In genomic region chr16:94253671-94254414, GRCm38 (mm10) we compare ENCODE assay signal across 14 mouse cellular contexts. TPM values are rescaled to one million over a fixed set of nuclear protein-coding genes. Genes with fewer than 3 reads are reported as not detected.
DNase-seq lines count a peak whose midpoint lies in the region; ATAC-seq and TF ChIP-seq lines count a peak whose summit lies in the region.
"Had no signal": no experiment of that assay in that cellular context is flagged by ENCODE, and none has a peak within 500 bp of the region (broad histone marks: within the 10 kb centered on the region; RNA-seq: fewer than 3 reads in every experiment).

No protein-coding gene starts in this region.

- H3K9me3 ChIP-seq in heart, embryonic 15.5 days (replicated peaks) = no peaks in the 10 kb centered on the region
- no peaks in the 10 kb centered on the region for H3K9me3 ChIP-seq in neural tube, embryonic 15.5 days (replicated peaks)

- H3K4me3 ChIP-seq in heart, embryonic 15.5 days = no peak overlapping the region
- H3K4me3 ChIP-seq in thymus, adult 2 months (ENCODE audit: control insufficient read depth, insufficient read depth, low read length) = peak overlapping the region; percentile 25
- no peak overlapping the region for H3K4me3 ChIP-seq in neural tube, embryonic 15.5 days (replicated peaks)

- H3K27me3 ChIP-seq in heart, embryonic 15.5 days = no peaks in the 10 kb centered on the region
- H3K27me3 ChIP-seq in thymus, adult 2 months (ENCODE audit: control insufficient read depth, insufficient read depth, low read length) = no peaks in the 10 kb centered on the region
- peaks cover 10% of the 10 kb centered on the region for H3K27me3 ChIP-seq in neural tube, embryonic 15.5 days (replicated peaks)

- ATAC-seq in heart, embryonic 15.5 days (replicated peaks; ENCODE audit: insufficient number of reproducible peaks, insufficient read depth, low FRiP score, low read depth) = no peak
- no peak for ATAC-seq in neural tube, embryonic 15.5 days (ENCODE audit: low FRiP score)
- ATAC-seq: inflammation-experienced regulatory T-cells, adult 6 months had no signal

- H3K9ac ChIP-seq in heart, embryonic 15.5 days = no peak overlapping the region
- no peak overlapping the region for H3K9ac ChIP-seq in neural tube, embryonic 15.5 days (replicated peaks)

- WGBS in heart, embryonic 15.5 days = 71% methylated on average over 24 of the region's 24 CpGs
- 76% methylated on average over 24 of the region's 24 CpGs for WGBS in thymus, adult 2 months
- WGBS in neural tube, embryonic 15.5 days = 60% methylated on average over 24 of the region's 24 CpGs

- TF ChIP-seq POLR2A in thymus, adult 2 months (IDR thresholded peaks at IDR 0.05; ENCODE audit: control insufficient read depth, extremely low read depth, insufficient read depth, low read length, poor library complexity) = no peak

- no peak for TF ChIP-seq CTCF in thymus, adult 2 months (IDR thresholded peaks at IDR 0.05; ENCODE audit: borderline replicate concordance, control insufficient read depth, extremely low read depth, insufficient read depth, low read length, poor library complexity)

- H3K36me3 ChIP-seq in heart, embryonic 15.5 days = no peaks in the 10 kb centered on the region
- no peaks in the 10 kb centered on the region for H3K36me3 ChIP-seq in thymus, adult 2 months (ENCODE audit: control insufficient read depth, insufficient read depth, low read length)
- H3K36me3 ChIP-seq in neural tube, embryonic 15.5 days = no peaks in the 10 kb centered on the region

- no peak overlapping the region for H3K4me2 ChIP-seq in heart, embryonic 15.5 days
- H3K4me2 ChIP-seq in neural tube, embryonic 15.5 days = no peak overlapping the region

- no peak for DNase-seq in heart, postnatal 14 days
- DNase-seq in thymus, adult 2 months = no peak
- no peak for DNase-seq in thymus, postnatal 36 days
- DNase-seq in forelimb bud, embryonic 11.5 days (ENCODE audit: low read depth, low spot score) = peak; percentile 52
- DNase-seq in right cerebral cortex, postnatal 36 days (ENCODE audit: low spot score in 2 of 2) = no peak
- DNase-seq: cerebellum, adult 11 months; heart, postnatal 4 days; lung, adult 18-20 months; right cerebral cortex, adult 18-20 months had no signal

- H3K4me1 ChIP-seq in heart, embryonic 15.5 days (replicated peaks) = peaks cover 8% of the 10 kb centered on the region
- peaks cover 46% of the 10 kb centered on the region for H3K4me1 ChIP-seq in thymus, adult 2 months (replicated peaks; ENCODE audit: control insufficient read depth, insufficient read depth, low read length)
- peaks cover 16% of the 10 kb centered on the region for H3K4me1 ChIP-seq in neural tube, embryonic 15.5 days

- intact Hi-C loops in heart, postnatal 14 days (cut with DNase I) = loop anchor here (10.0 kb wide), 1 partner anchor 149 kb away; no protein-coding TSS in a partner anchor

- peak overlapping the region; percentile 20; the same call in 1 of the 2 replicates for H3K27ac ChIP-seq in heart, embryonic 15.5 days
- peak overlapping the region; percentile 96 for H3K27ac ChIP-seq in thymus, adult 2 months (ENCODE audit: control insufficient read depth, insufficient read depth, low read length)
- H3K27ac ChIP-seq in neural tube, embryonic 15.5 days (replicated peaks) = no peak overlapping the region
- H3K27ac ChIP-seq: kidney, postnatal 0 days; macrophage had no signal

RNA-seq across cellular contexts. Expression of gene Hlcs, which starts 59.5 kb away (rescaled TPM):
- polyA plus RNA-seq in heart, embryonic 15.5 days (2015; fragmentation: Nextera tagmentation; extraction: Ambion mirVana) = 7.4 and 8.5 TPM in 2 replicates
- 1 to 10 TPM; 6.0 to 6.3 TPM for total RNA-seq in heart, postnatal 14 days (2021)
- polyA plus RNA-seq in thymus, adult 2 months (2012; rRNA removed) = 7.8 and 9.3 TPM in 2 replicates
- polyA plus RNA-seq in neural tube, embryonic 15.5 days (2015; fragmentation: Nextera tagmentation; extraction: Ambion mirVana) = 8.3 and 8.7 TPM in 2 replicates
